Mouse (Mus musculus): Measurements from ENCODE around the gene Tbk1.

GRCm38 (mm10) chr10:121583016-121583415 lies 3.6 kb downstream of the Tbk1 start:
- TF ChIP-seq CTCF (IDR thresholded peaks at IDR 0.05; ENCODE audit: borderline replicate concordance, insufficient read depth, low read length) (no peak), POLR2A (IDR thresholded peaks at IDR 0.05; ENCODE audit: low read depth, low read length) (no peak)

All from embryonic fibroblast, embryonic 13.5 days (primary cell).